Mouse (Mus musculus): Measurements from ENCODE around the gene Ice1. TPM values are rescaled to one million over a fixed set of nuclear protein-coding genes. Genes with fewer than 3 reads are reported as not detected.

Ice1 gene
- polyA plus RNA-seq, 1 experiment from 2014 or later: 36.5 TPM

- Histone ChIP-seq H3K4me2 (replicated peaks; ENCODE audit: low read depth, low read length) (no peak overlapping the region), H3K4me1 (ENCODE audit: control insufficient read depth, insufficient read depth, low read length) (no peaks in the 10 kb centered on the region), H3K27me3 (ENCODE audit: control insufficient read depth, insufficient read depth, low read length) (no peaks in the 10 kb centered on the region), H3K9ac (ENCODE audit: low read depth, low read length) (no peak overlapping the region), H3K27ac (ENCODE audit: low read depth, low read length) (no peak overlapping the region), H3K4me3 (ENCODE audit: low read length) (no peak overlapping the region), H3K9me3 (ENCODE audit: control insufficient read depth, low read length) (no peaks in the 10 kb centered on the region), H3K36me3 (ENCODE audit: control insufficient read depth, insufficient read depth, low read length) (no peaks in the 10 kb centered on the region)
- WGBS: 51% methylated on average over 3 of the region's 3 CpGs
- ATAC-seq (ENCODE audit: low FRiP score, low TSS enrichment): no peak
These were observed 6.6 kb upstream of the Ice1 start for GRCm38 (mm10) chr13:70644083-70644462.

DNA sequence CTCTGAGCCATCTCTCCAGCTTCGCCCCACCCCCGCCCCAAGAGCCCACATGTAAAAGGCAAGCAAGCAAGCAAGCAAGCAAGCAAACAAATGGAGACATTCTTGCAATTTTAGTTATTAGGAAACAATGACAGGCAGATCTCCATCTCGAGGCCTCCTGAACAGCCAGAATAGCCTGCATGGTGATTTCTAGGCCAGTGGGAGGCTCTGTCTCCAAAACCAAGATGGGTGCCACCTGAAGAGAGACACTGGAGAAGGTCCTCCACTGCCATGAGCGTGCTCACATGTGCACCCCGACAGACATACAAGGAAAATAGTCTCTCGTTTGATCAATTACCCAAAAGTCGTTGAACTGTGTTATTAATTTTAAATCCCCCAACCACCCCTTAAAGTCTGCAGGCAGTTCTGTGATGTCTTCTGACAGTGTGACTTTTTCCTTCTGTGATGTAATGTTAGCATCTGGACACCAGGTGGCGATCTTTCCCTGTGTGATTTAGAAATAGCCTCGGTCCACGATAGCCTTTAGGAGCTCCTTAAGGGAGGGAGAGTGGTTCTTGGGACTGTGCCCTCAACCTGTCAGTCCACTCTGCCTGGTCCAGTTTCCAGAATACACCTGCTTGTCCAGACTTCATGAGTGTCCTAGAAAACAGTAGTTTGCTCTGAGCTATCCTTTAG is 6.1 kb upstream of the Ice1 start:
- Histone ChIP-seq H3K4me1 (ENCODE audit: control insufficient read depth, insufficient read depth, low read length) (no peaks in the 10 kb centered on the region), H3K9ac (ENCODE audit: low read depth, low read length) (no peak overlapping the region), H3K9me3 (ENCODE audit: control insufficient read depth, low read length) (no peaks in the 10 kb centered on the region), H3K27ac (ENCODE audit: low read depth, low read length) (no peak overlapping the region), H3K27me3 (ENCODE audit: control insufficient read depth, insufficient read depth, low read length) (no peaks in the 10 kb centered on the region), H3K36me3 (ENCODE audit: control insufficient read depth, insufficient read depth, low read length) (no peaks in the 10 kb centered on the region), H3K4me2 (replicated peaks; ENCODE audit: low read depth, low read length) (no peak overlapping the region), H3K4me3 (ENCODE audit: low read length) (no peak overlapping the region)
- 19% methylated on average over 10 of the region's 10 CpGs for WGBS
- ATAC-seq (ENCODE audit: low FRiP score, low TSS enrichment): peak; percentile 57; the same call in 1 of the 2 replicates

DNA sequence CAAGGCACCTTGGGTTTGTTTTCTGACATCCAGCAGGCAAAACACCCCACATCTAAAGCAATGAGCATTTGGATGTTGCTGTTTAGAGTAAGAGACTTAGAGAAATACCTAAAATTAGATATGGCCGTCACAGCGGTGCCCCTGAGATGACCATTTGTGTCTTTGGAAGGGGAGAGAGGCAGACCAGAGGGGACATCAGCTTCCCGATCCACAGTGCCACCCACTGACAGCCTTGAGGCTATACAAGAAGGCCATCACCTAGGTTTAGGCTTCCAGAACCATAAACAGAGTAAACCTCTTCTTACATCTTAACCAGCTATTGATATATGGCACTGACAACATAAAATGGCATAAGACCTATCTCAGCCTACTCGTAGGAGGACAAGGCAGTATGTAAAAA is 4.5 kb upstream of the Ice1 start:
- no peak overlapping the region for H3K27ac ChIP-seq (ENCODE audit: low read depth, low read length)
- WGBS: 72% methylated on average over 4 of the region's 4 CpGs
- H3K4me1 ChIP-seq (ENCODE audit: control insufficient read depth, insufficient read depth, low read length): no peaks in the 10 kb centered on the region
- H3K9ac ChIP-seq (ENCODE audit: low read depth, low read length): no peak overlapping the region
- no peaks in the 10 kb centered on the region for H3K36me3 ChIP-seq (ENCODE audit: control insufficient read depth, insufficient read depth, low read length)
- H3K9me3 ChIP-seq (ENCODE audit: control insufficient read depth, low read length): no peaks in the 10 kb centered on the region
- no peaks in the 10 kb centered on the region for H3K27me3 ChIP-seq (ENCODE audit: control insufficient read depth, insufficient read depth, low read length)
- H3K4me2 ChIP-seq (replicated peaks; ENCODE audit: low read depth, low read length): no peak overlapping the region
- no peak overlapping the region for H3K4me3 ChIP-seq (ENCODE audit: low read length)
- no peak for ATAC-seq (ENCODE audit: low FRiP score, low TSS enrichment)

GRCm38 (mm10) chr13:70641381-70641780 is 3.9 kb upstream of the Ice1 start:
- no peaks in the 10 kb centered on the region for H3K9me3 ChIP-seq (ENCODE audit: control insufficient read depth, low read length)
- no peaks in the 10 kb centered on the region for H3K36me3 ChIP-seq (ENCODE audit: control insufficient read depth, insufficient read depth, low read length)
- ATAC-seq (ENCODE audit: low FRiP score, low TSS enrichment): no peak
- H3K9ac ChIP-seq (ENCODE audit: low read depth, low read length): no peak overlapping the region
- peaks cover 5% of the 10 kb centered on the region; the same call in 1 of the 2 replicates for H3K4me1 ChIP-seq (ENCODE audit: control insufficient read depth, insufficient read depth, low read length)
- no peak overlapping the region for H3K4me3 ChIP-seq (ENCODE audit: low read length)
- no peaks in the 10 kb centered on the region for H3K27me3 ChIP-seq (ENCODE audit: control insufficient read depth, insufficient read depth, low read length)
- H3K4me2 ChIP-seq (replicated peaks; ENCODE audit: low read depth, low read length): no peak overlapping the region
- H3K27ac ChIP-seq (ENCODE audit: low read depth, low read length): no peak overlapping the region
- 83% methylated on average over 5 of the region's 5 CpGs for WGBS

DNA sequence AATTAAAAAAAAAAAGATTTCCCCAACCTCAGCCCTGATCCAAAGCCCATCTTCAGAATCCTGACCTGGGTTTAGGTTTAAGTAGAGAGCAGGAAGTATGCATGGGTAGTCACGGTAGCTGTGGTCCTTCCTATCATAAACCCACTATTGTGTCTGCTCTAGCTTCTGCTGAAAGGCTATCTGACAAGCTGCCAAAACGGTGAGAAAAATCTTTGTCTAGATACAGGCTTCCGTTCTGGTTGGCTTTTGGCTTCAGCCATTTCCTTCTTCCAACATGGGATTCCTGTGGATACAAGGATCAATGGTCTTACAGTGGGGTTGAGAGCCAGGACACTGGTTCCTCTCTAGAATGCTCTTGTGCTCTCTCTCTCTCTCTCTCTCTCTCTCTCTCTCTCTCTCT is 2.2 kb upstream of the Ice1 start:
- Histone ChIP-seq H3K4me3 (ENCODE audit: low read length) (no peak overlapping the region), H3K4me2 (replicated peaks; ENCODE audit: low read depth, low read length) (no peak overlapping the region), H3K9me3 (ENCODE audit: control insufficient read depth, low read length) (no peaks in the 10 kb centered on the region), H3K27me3 (ENCODE audit: control insufficient read depth, insufficient read depth, low read length) (no peaks in the 10 kb centered on the region), H3K9ac (ENCODE audit: low read depth, low read length) (no peak overlapping the region), H3K27ac (ENCODE audit: low read depth, low read length) (no peak overlapping the region), H3K36me3 (ENCODE audit: control insufficient read depth, insufficient read depth, low read length) (no peaks in the 10 kb centered on the region), H3K4me1 (ENCODE audit: control insufficient read depth, insufficient read depth, low read length) (peaks cover 15% of the 10 kb centered on the region; the same call in 1 of the 2 replicates)
- 71% methylated on average over 3 of the region's 3 CpGs for WGBS
- ATAC-seq (ENCODE audit: low FRiP score, low TSS enrichment): no peak

DNA sequence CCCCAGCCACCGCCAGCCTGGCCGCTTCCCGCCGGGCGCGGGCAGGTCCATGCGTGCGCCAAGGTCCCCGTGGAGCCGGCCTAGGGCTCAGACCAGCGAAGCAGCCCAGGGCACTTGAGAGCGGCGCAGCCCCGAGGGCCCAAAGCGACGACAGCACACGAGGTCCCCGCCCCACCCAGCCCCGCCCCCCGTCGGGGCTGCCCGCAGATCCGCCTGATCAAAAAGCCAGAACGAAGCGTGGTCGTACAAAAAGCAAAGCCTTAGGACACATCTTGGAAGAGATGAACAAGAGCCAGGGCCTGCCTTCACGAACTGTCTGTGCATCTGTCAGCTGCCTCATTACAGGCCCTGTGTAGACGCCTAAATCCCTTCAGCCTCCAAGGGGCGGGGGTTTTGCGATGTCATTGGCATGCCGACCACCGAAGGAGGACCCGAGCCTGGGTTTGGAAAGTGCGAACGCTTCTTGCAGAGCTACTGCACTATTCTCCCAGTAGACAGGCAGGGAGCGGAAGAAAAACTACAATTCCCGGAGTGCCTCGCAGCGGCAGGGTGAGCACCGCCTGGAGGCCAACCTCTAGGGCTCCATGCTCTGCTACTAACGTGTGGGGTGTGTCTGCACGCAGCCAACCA is 343 bp upstream of the Ice1 start:
- peak overlapping the region; percentile 92 for H3K4me3 ChIP-seq (ENCODE audit: low read length)
- WGBS: 1% methylated on average over 40 of the region's 42 CpGs
- ATAC-seq (ENCODE audit: low FRiP score, low TSS enrichment): peak; percentile 95

DNA sequence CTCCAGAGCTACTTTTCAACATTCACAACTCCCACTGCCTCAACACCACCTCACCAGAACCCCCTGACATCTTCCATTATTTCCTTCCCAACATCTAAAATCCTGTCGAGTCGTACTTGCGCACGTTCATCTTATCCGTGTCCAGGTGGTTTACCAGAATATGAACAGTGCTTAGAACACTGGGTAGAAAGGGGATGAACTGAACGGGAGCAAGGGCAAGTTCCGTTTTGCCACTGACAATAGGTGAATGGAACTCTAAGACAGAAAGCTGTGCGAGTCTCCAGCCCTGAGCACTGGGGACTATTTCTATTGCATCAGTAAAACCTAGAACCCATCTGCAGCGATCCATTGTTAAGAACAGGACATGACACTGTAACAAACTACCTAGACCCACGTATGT is 728 bp downstream of the Ice1 start:
- Histone ChIP-seq H3K9ac (ENCODE audit: low read depth, low read length) (peak overlapping the region; percentile 94), H3K4me3 (ENCODE audit: low read length) (peak overlapping the region; percentile 92), H3K36me3 (ENCODE audit: control insufficient read depth, insufficient read depth, low read length) (no peaks in the 10 kb centered on the region), H3K27me3 (ENCODE audit: control insufficient read depth, insufficient read depth, low read length) (no peaks in the 10 kb centered on the region), H3K4me2 (replicated peaks; ENCODE audit: low read depth, low read length) (peak overlapping the region; percentile 69), H3K4me1 (ENCODE audit: control insufficient read depth, insufficient read depth, low read length) (peaks cover 15% of the 10 kb centered on the region; the same call in 1 of the 2 replicates), H3K27ac (ENCODE audit: low read depth, low read length) (no peak overlapping the region), H3K9me3 (ENCODE audit: control insufficient read depth, low read length) (no peaks in the 10 kb centered on the region)
- 22% methylated on average over 10 of the region's 10 CpGs for WGBS
- ATAC-seq (ENCODE audit: low FRiP score, low TSS enrichment): no peak

More for the DNA sequence above, 343 bp upstream of the Ice1 start:
- Histone ChIP-seq H3K36me3 (ENCODE audit: control insufficient read depth, insufficient read depth, low read length) (no peaks in the 10 kb centered on the region), H3K9me3 (ENCODE audit: control insufficient read depth, low read length) (no peaks in the 10 kb centered on the region), H3K4me1 (ENCODE audit: control insufficient read depth, insufficient read depth, low read length) (peaks cover 15% of the 10 kb centered on the region; the same call in 1 of the 2 replicates), H3K27ac (ENCODE audit: low read depth, low read length) (peak overlapping the region; percentile 79), H3K9ac (ENCODE audit: low read depth, low read length) (peak overlapping the region; percentile 94), H3K27me3 (ENCODE audit: control insufficient read depth, insufficient read depth, low read length) (no peaks in the 10 kb centered on the region), H3K4me2 (replicated peaks; ENCODE audit: low read depth, low read length) (peak overlapping the region; percentile 69)

DNA sequence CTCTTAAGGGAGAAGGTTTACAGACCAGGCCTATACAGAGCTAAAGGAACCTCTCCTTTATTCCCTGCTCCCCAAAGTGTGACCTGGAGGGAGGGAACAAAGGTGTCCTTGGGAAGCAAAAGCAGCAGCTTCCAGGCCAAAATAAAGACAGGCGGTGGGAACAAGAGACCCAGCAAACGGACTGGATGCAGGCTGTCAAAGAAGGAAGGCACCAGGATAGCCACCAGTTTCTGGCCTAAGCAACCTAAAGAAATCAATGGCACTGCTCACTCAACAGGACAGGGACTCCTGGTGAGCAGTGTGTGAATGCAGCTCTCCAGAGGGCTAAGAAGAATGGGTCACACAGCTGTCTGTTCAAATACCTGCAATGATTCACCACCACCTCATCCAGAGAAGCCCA is 1.8 kb downstream of the Ice1 start:
- no peak for ATAC-seq (ENCODE audit: low FRiP score, low TSS enrichment)
- peaks cover 15% of the 10 kb centered on the region; the same call in 1 of the 2 replicates for H3K4me1 ChIP-seq (ENCODE audit: control insufficient read depth, insufficient read depth, low read length)
- 27% methylated on average over 2 of the region's 2 CpGs for WGBS
- no peak overlapping the region for H3K4me2 ChIP-seq (replicated peaks; ENCODE audit: low read depth, low read length)
- H3K27ac ChIP-seq (ENCODE audit: low read depth, low read length): no peak overlapping the region
- no peaks in the 10 kb centered on the region for H3K9me3 ChIP-seq (ENCODE audit: control insufficient read depth, low read length)
- no peaks in the 10 kb centered on the region for H3K36me3 ChIP-seq (ENCODE audit: control insufficient read depth, insufficient read depth, low read length)
- H3K27me3 ChIP-seq (ENCODE audit: control insufficient read depth, insufficient read depth, low read length): no peaks in the 10 kb centered on the region
- H3K9ac ChIP-seq (ENCODE audit: low read depth, low read length): peak overlapping the region; percentile 40
- H3K4me3 ChIP-seq (ENCODE audit: low read length): no peak overlapping the region

GRCm38 (mm10) chr13:70626416-70626815 is 11.0 kb downstream of the Ice1 start:
- Histone ChIP-seq H3K4me1 (ENCODE audit: control insufficient read depth, insufficient read depth, low read length) (no peaks in the 10 kb centered on the region), H3K4me2 (replicated peaks; ENCODE audit: low read depth, low read length) (no peak overlapping the region), H3K9me3 (ENCODE audit: control insufficient read depth, low read length) (no peaks in the 10 kb centered on the region), H3K36me3 (ENCODE audit: control insufficient read depth, insufficient read depth, low read length) (no peaks in the 10 kb centered on the region), H3K9ac (ENCODE audit: low read depth, low read length) (no peak overlapping the region), H3K27ac (ENCODE audit: low read depth, low read length) (no peak overlapping the region), H3K27me3 (ENCODE audit: control insufficient read depth, insufficient read depth, low read length) (no peaks in the 10 kb centered on the region), H3K4me3 (ENCODE audit: low read length) (no peak overlapping the region)
- 90% methylated on average over 4 of the region's 4 CpGs for WGBS
- no peak for ATAC-seq (ENCODE audit: low FRiP score, low TSS enrichment)

Measured in kidney, embryonic 14.5 days (tissue).